Mouse (Mus musculus) neutrophil, adult 5-6 weeks (primary cell): ENCODE measurements at regions not wholly inside any gene's neighbourhood (a gene's known extent, or its start where the extent isn't known, plus 50 kb on each side); places are given as distances from the start of the nearest gene placed in this dataset.

Source experiments
- ATAC-seq: fragments of 151-379, 151-347 bp; 2 replicates; pipeline ENCODE4 v1.8.0; 2017; ENCODE audit warnings: mild to moderate bottlenecking, moderate TSS enrichment; ENCODE audit not compliant: insufficient number of reproducible peaks, poor library complexity, low FRiP score, severe bottlenecking; ENCODE audit errors: extremely low read depth

- ATAC-seq, result no peak
Observed at GRCm38 (mm10) chr12:79874333-79874732, 238.5 kb downstream of the Zfp36l1 start.

- ATAC-seq, result no peak
Observed at GRCm38 (mm10) chr12:79865179-79865552, 247.6 kb downstream of the Zfp36l1 start.

DNA sequence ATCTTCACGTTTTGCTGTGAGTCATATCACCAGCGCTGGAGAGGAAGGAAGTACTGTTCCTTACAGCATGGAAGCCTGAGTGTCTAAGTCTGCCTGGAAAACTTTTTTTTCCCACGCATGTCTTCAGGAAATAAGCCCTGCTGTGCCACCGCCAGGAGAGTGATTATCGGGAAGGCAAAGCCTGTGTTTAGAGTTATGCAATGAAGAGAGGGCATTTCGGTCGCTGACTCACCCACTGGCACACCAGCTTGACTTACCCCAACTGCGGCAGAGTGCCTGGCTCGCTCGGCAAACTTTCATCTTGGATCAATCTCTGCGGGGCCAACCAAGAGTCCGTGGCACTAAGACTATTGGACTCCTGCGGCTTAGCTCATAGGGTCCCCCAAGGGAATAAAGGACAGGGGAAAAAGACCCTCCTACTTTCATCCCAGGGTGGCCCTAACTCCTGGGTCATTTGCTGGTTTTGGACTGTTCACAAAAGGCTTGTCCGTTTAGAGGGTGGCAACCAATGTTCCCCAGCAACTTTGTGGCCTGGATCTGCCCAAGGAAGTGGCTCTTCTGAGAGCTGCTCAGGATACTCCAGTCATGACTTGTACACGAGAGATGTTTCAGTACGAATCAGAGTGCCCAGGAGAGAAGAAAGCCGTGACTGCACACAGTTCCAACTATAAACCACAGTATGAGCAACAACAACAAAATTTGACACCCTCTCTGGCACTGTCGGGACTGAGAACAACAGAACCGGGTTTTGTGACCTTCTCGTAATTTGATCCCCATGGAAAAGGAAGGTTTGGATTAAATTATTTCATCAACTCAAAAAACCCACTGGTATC lies 248.3 kb downstream of the Zfp36l1 start:
- no peak for ATAC-seq
